Mouse (Mus musculus) embryonic facial prominence, embryonic 13.5 days (tissue): Measurements from ENCODE around the gene S100a2. TPM values are rescaled to one million over a fixed set of nuclear protein-coding genes. Genes with fewer than 3 reads are reported as not detected.

ENCODE experiments used
- ATAC-seq: fragments of 200-750 bp; cut with Nextera tagmentation; 2 replicates; pipeline ENCODE4 v1.8.0; 2017; ENCODE audit warnings: low read depth; ENCODE audit not compliant: insufficient number of reproducible peaks, insufficient read depth, low FRiP score, low TSS enrichment
- H3K27ac ChIP-seq: fragments of 300-500 bp; sonication (generic); 2 replicates; pipeline ENCODE4 v1.5.1; 2015; ENCODE audit warnings: moderate library complexity, mild to moderate bottlenecking, inconsistent platforms
- H3K27me3 ChIP-seq: fragments of 300-500 bp; sonication (generic); 2 replicates; pipeline ENCODE4 v1.6.1; 2015; ENCODE audit warnings: mild to moderate bottlenecking, inconsistent platforms
- H3K36me3 ChIP-seq: fragments of 300-500 bp; sonication (generic); 2 replicates; pipeline ENCODE4 v1.6.1; 2015; ENCODE audit warnings: mild to moderate bottlenecking, inconsistent platforms
- H3K4me1 ChIP-seq: fragments of 300-500 bp; sonication (generic); 2 replicates; pipeline ENCODE4 v1.6.1; 2015; ENCODE audit warnings: inconsistent platforms
- H3K4me2 ChIP-seq: fragments of 300-500 bp; sonication (generic); 2 replicates; pipeline ENCODE4 v1.6.1; 2015; ENCODE audit warnings: moderate library complexity, mild to moderate bottlenecking, inconsistent platforms
- H3K4me3 ChIP-seq: fragments of 300-500 bp; sonication (generic); 2 replicates; pipeline ENCODE4 v1.5.1; 2015; ENCODE audit warnings: mild to moderate bottlenecking, inconsistent platforms
- H3K9ac ChIP-seq: fragments of 300-500 bp; sonication (generic); 2 replicates; pipeline ENCODE4 v1.6.1; 2015; ENCODE audit warnings: mild to moderate bottlenecking, inconsistent platforms
- H3K9me3 ChIP-seq: fragments of 300-500 bp; sonication (generic); 2 replicates; pipeline ENCODE4 v1.6.1; 2016; ENCODE audit warnings: inconsistent platforms
- WGBS: fragments of 180-500 bp; shearing (Covaris S2); methylation state at CpG from one replicate; pipeline ENCODE4 v1.1.7; 2015; ENCODE audit warnings: mixed read lengths; 5-methylcytosine and 5-hydroxymethylcytosine counted together
- polyA plus RNA-seq: library from polyadenylated mRNA; unstranded; fragments of >200 nt; fragmentation: Nextera tagmentation; extraction: Ambion mirVana; gene quantifications from 2 replicates; pipeline ENCODE4 v1.2.1, GENCODE M21; 2015

The S100a2 gene
- polyA plus RNA-seq, 1 experiment from 2014 or later = not detected

GRCm38 (mm10) chr3:90623435-90624071 is 33.5 kb downstream of the S100a2 start:
- H3K27me3 ChIP-seq = no peaks in the 10 kb centered on the region
- H3K4me2 ChIP-seq = no peak overlapping the region
- no peaks in the 10 kb centered on the region for H3K36me3 ChIP-seq
- H3K9me3 ChIP-seq = no peaks in the 10 kb centered on the region
- no peak overlapping the region for H3K27ac ChIP-seq
- peaks cover 16% of the 10 kb centered on the region for H3K4me1 ChIP-seq
- H3K9ac ChIP-seq = no peak overlapping the region
- 13% methylated on average over 2 of the region's 2 CpGs for WGBS
- no peak overlapping the region for H3K4me3 ChIP-seq
- ATAC-seq = no peak; the same call in 1 of the 2 replicates

- Histone ChIP-seq H3K27ac (no peak overlapping the region), H3K4me1 (peaks cover 16% of the 10 kb centered on the region), H3K9me3 (no peaks in the 10 kb centered on the region), H3K36me3 (no peaks in the 10 kb centered on the region), H3K4me3 (no peak overlapping the region), H3K9ac (no peak overlapping the region), H3K27me3 (no peaks in the 10 kb centered on the region), H3K4me2 (no peak overlapping the region)
- WGBS = 71% methylated on average over 5 of the region's 5 CpGs
- ATAC-seq = no peak
These were observed 35.4 kb downstream of the S100a2 start for GRCm38 (mm10) chr3:90625496-90625895.

- peaks cover 16% of the 10 kb centered on the region for H3K4me1 ChIP-seq
- H3K9me3 ChIP-seq = no peaks in the 10 kb centered on the region
- WGBS = 69% methylated on average over 9 of the region's 9 CpGs
- no peak overlapping the region for H3K4me3 ChIP-seq
- H3K36me3 ChIP-seq = no peaks in the 10 kb centered on the region
- no peak overlapping the region for H3K9ac ChIP-seq
- H3K27ac ChIP-seq = peak overlapping the region; percentile 35; the same call in 1 of the 2 replicates
- H3K27me3 ChIP-seq = no peaks in the 10 kb centered on the region
- no peak overlapping the region for H3K4me2 ChIP-seq
- no peak for ATAC-seq
These were observed 36.4 kb downstream of the S100a2 start for GRCm38 (mm10) chr3:90626266-90627021.

GRCm38 (mm10) chr3:90627366-90627765 is 37.3 kb downstream of the S100a2 start:
- peaks cover 16% of the 10 kb centered on the region for H3K4me1 ChIP-seq
- no peaks in the 10 kb centered on the region for H3K27me3 ChIP-seq
- H3K9me3 ChIP-seq = no peaks in the 10 kb centered on the region
- no peaks in the 10 kb centered on the region for H3K36me3 ChIP-seq
- 89% methylated on average over 5 of the region's 5 CpGs for WGBS
- H3K4me2 ChIP-seq = no peak overlapping the region
- no peak overlapping the region for H3K9ac ChIP-seq
- H3K27ac ChIP-seq = no peak overlapping the region
- no peak for ATAC-seq
- H3K4me3 ChIP-seq = no peak overlapping the region

- Histone ChIP-seq H3K4me1 (peaks cover 16% of the 10 kb centered on the region), H3K9ac (no peak overlapping the region), H3K27ac (no peak overlapping the region), H3K36me3 (no peaks in the 10 kb centered on the region), H3K4me3 (no peak overlapping the region), H3K4me2 (no peak overlapping the region), H3K9me3 (no peaks in the 10 kb centered on the region), H3K27me3 (no peaks in the 10 kb centered on the region)
- 60% methylated on average over 4 of the region's 4 CpGs for WGBS
- ATAC-seq = no peak
These were observed 37.8 kb downstream of the S100a2 start for GRCm38 (mm10) chr3:90627807-90628206.

- H3K4me3 ChIP-seq = no peak overlapping the region
- no peaks in the 10 kb centered on the region for H3K36me3 ChIP-seq
- no peak overlapping the region for H3K27ac ChIP-seq
- peaks cover 3% of the 10 kb centered on the region for H3K4me1 ChIP-seq
- H3K27me3 ChIP-seq = 0 out of 2 replicates have a peak, but pooled peaks cover 3% of the 10 kb centered on the region
- no peak overlapping the region for H3K9ac ChIP-seq
- no peak for ATAC-seq
- WGBS = 80% methylated on average over 2 of the region's 2 CpGs
- no peaks in the 10 kb centered on the region for H3K9me3 ChIP-seq
- no peak overlapping the region for H3K4me2 ChIP-seq
These were observed 39.3 kb downstream of the S100a2 start for GRCm38 (mm10) chr3:90629298-90629697.

- Histone ChIP-seq H3K9ac (no peak overlapping the region), H3K9me3 (no peaks in the 10 kb centered on the region), H3K4me2 (no peak overlapping the region), H3K4me1 (no peaks in the 10 kb centered on the region), H3K4me3 (no peak overlapping the region), H3K36me3 (no peaks in the 10 kb centered on the region), H3K27ac (no peak overlapping the region), H3K27me3 (0 out of 2 replicates have a peak, but pooled peaks cover 3% of the 10 kb centered on the region)
- WGBS = 77% methylated on average over 2 of the region's 2 CpGs
- ATAC-seq = no peak
These were observed 41.9 kb downstream of the S100a2 start for GRCm38 (mm10) chr3:90631984-90632383.

GRCm38 (mm10) chr3:90638511-90639275 is 48.6 kb downstream of the S100a2 start:
- Histone ChIP-seq H3K9ac (no peak overlapping the region), H3K9me3 (no peaks in the 10 kb centered on the region), H3K27me3 (0 out of 2 replicates have a peak, but pooled peaks cover under 1% of the 10 kb centered on the region), H3K4me1 (no peaks in the 10 kb centered on the region), H3K36me3 (no peaks in the 10 kb centered on the region), H3K4me2 (no peak overlapping the region), H3K4me3 (no peak overlapping the region), H3K27ac (no peak overlapping the region)
- ATAC-seq = no peak
- 53% methylated on average over 1 of the region's 1 CpGs for WGBS

- 48% methylated on average over 7 of the region's 7 CpGs for WGBS
- no peak overlapping the region for H3K4me3 ChIP-seq
- no peak for ATAC-seq
- no peak overlapping the region for H3K9ac ChIP-seq
- no peak overlapping the region for H3K27ac ChIP-seq
- H3K9me3 ChIP-seq = no peaks in the 10 kb centered on the region
- H3K4me2 ChIP-seq = no peak overlapping the region
- no peaks in the 10 kb centered on the region for H3K27me3 ChIP-seq
- H3K4me1 ChIP-seq = no peaks in the 10 kb centered on the region
- H3K36me3 ChIP-seq = no peaks in the 10 kb centered on the region
These were observed 49.6 kb downstream of the S100a2 start for GRCm38 (mm10) chr3:90639511-90640154.

GRCm38 (mm10) chr3:90640981-90641380 is 50.9 kb downstream of the S100a2 start:
- H3K4me2 ChIP-seq = no peak overlapping the region
- no peak overlapping the region for H3K9ac ChIP-seq
- no peak for ATAC-seq
- H3K4me3 ChIP-seq = no peak overlapping the region
- no peaks in the 10 kb centered on the region for H3K36me3 ChIP-seq
- no peak overlapping the region for H3K27ac ChIP-seq
- WGBS = 85% methylated on average over 7 of the region's 7 CpGs
- H3K27me3 ChIP-seq = no peaks in the 10 kb centered on the region
- no peaks in the 10 kb centered on the region for H3K9me3 ChIP-seq
- no peaks in the 10 kb centered on the region for H3K4me1 ChIP-seq
